Mouse (Mus musculus) forebrain, embryonic 13.5 days (tissue): ENCODE data around the gene BC035044. TPM values are rescaled to one million over a fixed set of nuclear protein-coding genes. Genes with fewer than 3 reads are reported as not detected.

Experiments used
- ATAC-seq: fragments of 200-750 bp; cut with Nextera tagmentation; 2 replicates; pipeline ENCODE4 v1.8.0; 2017
- H3K27ac ChIP-seq: fragments of 300-500 bp; sonication (generic); 2 replicates; pipeline ENCODE4 v1.5.1; 2015; ENCODE audit warnings: inconsistent platforms, mild to moderate bottlenecking, moderate library complexity
- H3K27me3 ChIP-seq: fragments of 300-500 bp; sonication (generic); 2 replicates; pipeline ENCODE4 v1.6.1; 2015; ENCODE audit warnings: mild to moderate bottlenecking, inconsistent platforms
- H3K36me3 ChIP-seq: fragments of 300-500 bp; sonication (generic); 2 replicates; pipeline ENCODE4 v1.6.1; 2015; ENCODE audit warnings: mild to moderate bottlenecking, inconsistent platforms; ENCODE audit not compliant: poor library complexity, severe bottlenecking
- H3K4me1 ChIP-seq: fragments of 300-500 bp; sonication (generic); 2 replicates; pipeline ENCODE4 v1.6.1; 2015; ENCODE audit warnings: inconsistent platforms
- H3K4me2 ChIP-seq: fragments of 300-500 bp; sonication (generic); 2 replicates; pipeline ENCODE4 v1.6.1; 2015; ENCODE audit warnings: inconsistent platforms, mild to moderate bottlenecking, moderate library complexity
- H3K4me3 ChIP-seq: fragments of 300-500 bp; sonication (generic); 2 replicates; pipeline ENCODE4 v1.5.1; 2015; ENCODE audit warnings: mild to moderate bottlenecking, inconsistent platforms
- H3K9ac ChIP-seq: fragments of 300-500 bp; sonication (generic); 2 replicates; pipeline ENCODE4 v1.6.1; 2015; ENCODE audit warnings: mild to moderate bottlenecking, inconsistent platforms
- H3K9me3 ChIP-seq: fragments of 300-500 bp; sonication (generic); replicated peaks from 2 replicates; pipeline ENCODE4 v1.6.1; 2016; ENCODE audit warnings: inconsistent platforms
- whole genome bisulfite sequencing: fragments of 180-500 bp; shearing (Covaris S2); methylation state at CpG from one replicate; pipeline ENCODE4 v1.1.7; 2015; 5-methylcytosine and 5-hydroxymethylcytosine counted together
- polyA plus RNA-seq: library from polyadenylated mRNA; unstranded; fragments of >200 nt; fragmentation: Nextera tagmentation; extraction: Ambion mirVana; gene quantifications from 2 replicates; pipeline ENCODE4 v1.2.1, GENCODE M21; 2015

Gene BC035044
- polyA plus RNA-seq, 1 experiment from 2014 or later: 0.17 TPM

- no peaks in the 10 kb centered on the region for H3K9me3 ChIP-seq
- peak; percentile 59 for ATAC-seq
- H3K4me1 ChIP-seq: peaks cover 23% of the 10 kb centered on the region
- H3K27ac ChIP-seq: peak overlapping the region; percentile 92
- H3K4me2 ChIP-seq: peak overlapping the region; percentile 65
- H3K27me3 ChIP-seq: no peaks in the 10 kb centered on the region
- H3K4me3 ChIP-seq: peak overlapping the region; percentile 79
- no peaks in the 10 kb centered on the region for H3K36me3 ChIP-seq
- under 1% methylated on average over 49 of the region's 49 CpGs for WGBS
- H3K9ac ChIP-seq: peak overlapping the region; percentile 81
Measured at GRCm38 (mm10) chr6:128838342-128839265, 52.3 kb downstream of the BC035044 start.

GRCm38 (mm10) chr6:128837454-128838341 lies 53.2 kb downstream of the BC035044 start:
- 1% methylated on average over 14 of the region's 14 CpGs for WGBS
- peak; percentile 43 for ATAC-seq

DNA sequence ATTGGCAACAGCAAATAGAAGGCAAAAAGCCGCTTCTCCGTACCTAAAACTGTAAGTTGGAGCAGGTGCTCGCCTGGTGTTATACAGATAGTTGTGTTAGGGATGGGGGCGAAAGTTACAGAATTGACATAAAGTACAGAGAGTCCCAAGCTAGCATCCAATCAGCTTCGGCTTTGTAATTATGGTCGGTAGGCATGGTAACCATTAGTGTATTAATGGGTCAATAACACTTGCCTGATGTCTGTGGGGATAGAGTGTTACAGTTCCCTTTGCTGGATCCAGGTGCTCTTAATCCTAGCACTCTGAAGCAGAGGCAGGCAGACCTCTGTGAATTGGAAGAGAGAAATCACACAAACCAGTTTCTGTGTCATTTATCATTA lies 54.0 kb downstream of the BC035044 start:
- Histone ChIP-seq H3K9me3 (no peaks in the 10 kb centered on the region), H3K27ac (peak overlapping the region; percentile 81), H3K4me3 (peak overlapping the region; percentile 79), H3K4me2 (peak overlapping the region; percentile 65), H3K4me1 (peaks cover 18% of the 10 kb centered on the region), H3K36me3 (no peaks in the 10 kb centered on the region), H3K9ac (peak overlapping the region; percentile 62), H3K27me3 (no peaks in the 10 kb centered on the region)
- ATAC-seq: no peak
- WGBS: 85% methylated on average over 6 of the region's 6 CpGs

More at GRCm38 (mm10) chr6:128837454-128838341, 53.2 kb downstream of the BC035044 start:
- Histone ChIP-seq H3K27ac (peak overlapping the region; percentile 81), H3K27me3 (no peaks in the 10 kb centered on the region), H3K4me2 (peak overlapping the region; percentile 65), H3K9me3 (no peaks in the 10 kb centered on the region), H3K4me3 (peak overlapping the region; percentile 79), H3K36me3 (no peaks in the 10 kb centered on the region), H3K9ac (peak overlapping the region; percentile 62), H3K4me1 (peaks cover 23% of the 10 kb centered on the region)

DNA sequence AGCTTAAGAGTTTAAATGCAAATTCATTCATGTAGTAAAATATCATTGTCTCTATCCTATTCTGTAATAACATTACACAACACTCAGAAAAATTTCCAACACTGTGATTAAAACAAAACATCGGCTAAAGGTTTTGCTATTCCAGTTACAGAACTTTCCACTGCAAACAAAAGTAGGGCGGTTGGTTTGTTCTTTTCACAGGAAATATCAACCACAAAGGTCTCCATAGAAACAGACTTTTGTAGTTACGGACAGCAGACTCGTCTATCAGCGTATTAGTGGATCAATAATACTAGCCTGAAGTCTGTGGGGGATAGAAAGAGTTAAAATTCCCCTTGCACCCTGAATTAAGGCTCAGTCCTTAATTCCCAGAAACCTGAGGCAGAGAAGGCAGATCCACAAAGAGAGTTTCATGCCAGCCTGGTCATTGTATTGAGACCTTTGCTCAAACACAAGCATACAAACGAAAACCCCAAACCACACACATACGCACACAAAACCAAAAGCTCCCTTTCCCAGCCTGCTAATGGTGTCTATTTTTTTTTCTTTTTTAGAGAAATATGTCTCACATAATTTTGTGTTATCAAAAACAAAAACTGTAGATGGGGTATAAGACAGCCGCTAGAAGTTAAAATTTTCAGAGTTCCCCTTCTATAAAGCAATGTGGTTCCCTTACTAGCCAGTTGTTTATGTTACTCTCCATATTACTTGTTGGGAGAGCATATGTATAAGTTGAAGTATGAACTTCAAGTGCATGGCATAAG lies 54.6 kb downstream of the BC035044 start:
- H3K36me3 ChIP-seq: no peaks in the 10 kb centered on the region
- ATAC-seq: no peak
- H3K9me3 ChIP-seq: no peaks in the 10 kb centered on the region
- 71% methylated on average over 8 of the region's 8 CpGs for WGBS
- peaks cover 14% of the 10 kb centered on the region for H3K4me1 ChIP-seq
- H3K4me3 ChIP-seq: peak overlapping the region; percentile 79; the same call in 1 of the 2 replicates
- peak overlapping the region; percentile 65; the same call in 1 of the 2 replicates for H3K4me2 ChIP-seq
- H3K27me3 ChIP-seq: no peaks in the 10 kb centered on the region
- no peak overlapping the region for H3K9ac ChIP-seq
- H3K27ac ChIP-seq: no peak overlapping the region

DNA sequence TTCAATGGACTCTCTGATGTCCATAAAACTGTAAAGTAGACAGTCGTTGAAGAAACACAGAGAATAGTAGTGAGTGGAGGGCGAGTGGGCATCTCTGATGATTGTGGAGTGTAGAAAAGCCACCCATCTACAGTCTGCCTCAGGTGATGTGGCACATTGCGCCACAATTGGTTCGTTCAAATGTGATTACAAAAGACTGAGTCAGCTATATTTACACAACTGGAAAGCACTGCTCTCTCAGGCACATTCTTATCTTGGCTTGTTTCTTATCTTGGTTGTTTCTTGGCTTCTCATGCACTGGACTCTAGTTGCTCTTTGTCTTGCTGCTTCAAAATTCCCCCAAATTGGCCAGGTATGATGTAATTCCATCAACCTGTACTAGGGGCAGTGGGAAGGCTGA lies 55.4 kb downstream of the BC035044 start:
- H3K36me3 ChIP-seq: no peaks in the 10 kb centered on the region
- no peak overlapping the region for H3K27ac ChIP-seq
- WGBS: 93% methylated on average over 4 of the region's 4 CpGs
- H3K4me3 ChIP-seq: no peak overlapping the region
- ATAC-seq: no peak
- H3K9ac ChIP-seq: no peak overlapping the region
- H3K9me3 ChIP-seq: no peaks in the 10 kb centered on the region
- H3K4me2 ChIP-seq: no peak overlapping the region
- no peaks in the 10 kb centered on the region for H3K27me3 ChIP-seq
- H3K4me1 ChIP-seq: peaks cover 14% of the 10 kb centered on the region

DNA sequence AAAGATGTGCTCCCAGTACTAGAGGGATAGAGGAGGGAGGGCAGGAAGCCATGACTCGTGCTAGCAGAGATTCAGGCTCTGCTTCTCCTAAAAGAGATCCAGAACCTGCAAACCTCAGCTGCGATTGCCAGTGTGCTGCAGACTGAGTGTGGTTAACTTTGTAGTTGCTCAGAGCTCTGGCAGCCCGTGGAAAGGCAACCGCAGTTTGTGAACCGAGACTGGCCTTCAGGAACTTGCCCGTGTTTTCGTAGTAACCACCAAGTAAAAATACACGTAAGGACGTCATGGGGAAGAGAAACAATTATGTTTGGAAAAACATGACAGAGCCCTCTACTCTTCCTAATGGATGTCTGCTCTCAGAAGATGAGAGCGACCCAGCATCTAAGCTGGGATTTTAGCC lies 57.9 kb downstream of the BC035044 start:
- H3K4me1 ChIP-seq: peaks cover 7% of the 10 kb centered on the region; the same call in 1 of the 2 replicates
- no peak overlapping the region for H3K9ac ChIP-seq
- no peaks in the 10 kb centered on the region for H3K27me3 ChIP-seq
- H3K4me2 ChIP-seq: no peak overlapping the region
- WGBS: 90% methylated on average over 10 of the region's 10 CpGs
- H3K36me3 ChIP-seq: no peaks in the 10 kb centered on the region
- H3K4me3 ChIP-seq: no peak overlapping the region
- ATAC-seq: no peak
- no peak overlapping the region for H3K27ac ChIP-seq
- no peaks in the 10 kb centered on the region for H3K9me3 ChIP-seq

DNA sequence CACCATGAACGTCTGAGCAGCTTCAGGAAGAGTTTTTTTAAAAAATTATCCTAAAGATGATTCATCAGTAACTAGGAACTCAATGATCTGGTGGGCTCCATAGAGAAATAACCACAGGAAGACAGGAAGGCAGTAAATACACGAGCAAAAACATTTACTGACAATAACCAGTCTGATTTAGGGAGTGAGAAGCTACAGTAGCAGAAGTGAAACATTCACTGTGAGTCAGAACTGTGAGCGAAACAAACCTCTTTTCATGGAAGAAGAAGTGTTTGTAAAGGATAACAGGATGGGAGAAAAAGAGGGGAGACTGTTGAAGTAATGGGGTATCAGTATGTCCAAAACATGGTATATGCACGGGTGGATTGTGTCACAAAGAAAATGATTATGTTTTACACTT lies 61.1 kb downstream of the BC035044 start:
- 72% methylated on average over 4 of the region's 4 CpGs for WGBS

GRCm38 (mm10) chr6:128826781-128827180 lies 64.1 kb downstream of the BC035044 start:
- Histone ChIP-seq H3K4me1 (no peaks in the 10 kb centered on the region), H3K36me3 (no peaks in the 10 kb centered on the region), H3K4me2 (no peak overlapping the region), H3K9ac (no peak overlapping the region), H3K9me3 (no peaks in the 10 kb centered on the region), H3K27ac (no peak overlapping the region), H3K4me3 (no peak overlapping the region), H3K27me3 (no peaks in the 10 kb centered on the region)
- ATAC-seq: no peak
- 82% methylated on average over 3 of the region's 3 CpGs for WGBS

More for the DNA sequence above, 61.1 kb downstream of the BC035044 start:
- Histone ChIP-seq H3K36me3 (no peaks in the 10 kb centered on the region), H3K4me2 (no peak overlapping the region), H3K27me3 (no peaks in the 10 kb centered on the region), H3K27ac (no peak overlapping the region), H3K9ac (no peak overlapping the region), H3K4me3 (no peak overlapping the region), H3K4me1 (no peaks in the 10 kb centered on the region), H3K9me3 (no peaks in the 10 kb centered on the region)
- no peak for ATAC-seq

DNA sequence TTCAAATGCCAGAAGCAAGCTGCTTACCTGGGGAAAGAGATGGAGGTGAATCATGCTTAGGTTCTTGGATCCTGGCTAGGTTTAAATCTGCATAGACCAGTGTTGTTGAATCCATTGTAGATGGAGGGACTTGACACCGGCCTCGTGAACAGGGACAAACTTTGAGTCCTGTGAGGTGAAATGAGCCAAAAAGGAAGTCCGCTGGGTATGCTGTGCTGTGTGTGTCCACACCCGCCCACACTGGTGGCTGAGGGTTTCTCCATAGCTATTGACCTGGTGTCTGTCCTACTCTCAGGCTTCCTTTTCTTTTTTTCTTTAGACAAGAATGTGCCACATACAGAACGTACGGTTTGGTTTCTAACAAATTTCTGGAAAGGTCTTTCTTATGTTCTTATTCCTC lies 64.8 kb downstream of the BC035044 start, which contains the start of the genes Gm44511 and Klrb1b:
Gene Gm44511, minus strand, starts transcription at position 184 of the 400 bp plus-strand sequence.
Gene Klrb1b, minus strand, starts transcription at position 200 of the 400 bp plus-strand sequence.
- H3K4me3 ChIP-seq: no peak within 1 kb of the TSS
- H3K27ac ChIP-seq: no peak within 1 kb of the TSS
- no peaks in the 10 kb centered on the region for H3K4me1 ChIP-seq
- no peak within 1 kb of the TSS for H3K9ac ChIP-seq
- 90% methylated on average over 6 of the region's 6 CpGs for WGBS
- H3K27me3 ChIP-seq: no peaks in the 10 kb centered on the region
- H3K9me3 ChIP-seq: no peaks in the 10 kb centered on the region
- H3K36me3 ChIP-seq: no peaks in the 10 kb centered on the region
- no peak for ATAC-seq
- H3K4me2 ChIP-seq: no peak within 1 kb of the TSS

DNA sequence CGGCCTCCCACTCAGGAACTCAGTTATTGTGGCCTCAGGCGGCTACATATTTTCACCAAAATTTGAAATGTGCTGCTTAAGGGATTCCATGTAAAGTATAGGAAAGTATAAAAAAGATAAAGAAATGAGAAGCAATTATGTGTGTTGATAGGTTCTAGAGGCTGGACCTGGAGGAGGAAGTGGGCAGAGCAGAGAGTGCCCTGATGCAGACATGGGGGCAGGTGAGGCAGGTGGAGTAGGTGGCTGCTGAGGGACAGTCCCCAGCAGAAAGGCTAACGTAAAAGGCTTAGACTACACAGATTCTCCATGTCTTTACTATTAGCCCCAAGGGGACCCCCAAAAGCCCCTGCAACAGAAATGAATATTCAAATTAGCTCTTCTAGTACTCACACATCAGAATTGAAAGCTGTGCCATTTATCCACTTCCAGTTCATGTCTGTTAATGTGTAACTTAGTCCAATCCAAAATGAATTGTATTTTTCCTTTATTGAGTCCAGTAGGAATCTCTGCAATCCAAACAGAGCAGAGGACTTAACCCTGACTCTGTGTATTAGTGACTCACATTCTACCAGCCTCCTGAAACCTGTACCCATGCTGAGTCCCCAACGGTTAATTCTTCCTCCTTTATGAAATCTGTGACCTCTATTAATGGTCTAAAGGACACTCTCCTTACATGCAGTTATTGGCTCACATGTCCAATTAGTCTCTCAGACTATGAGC lies 72.7 kb downstream of the BC035044 start:
- 77% methylated on average over 4 of the region's 4 CpGs for WGBS
- H3K27ac ChIP-seq: no peak overlapping the region
- ATAC-seq: no peak

GRCm38 (mm10) chr6:128808532-128808931 lies 82.4 kb downstream of the BC035044 start:
- WGBS: 90% methylated on average over 5 of the region's 5 CpGs
- Histone ChIP-seq H3K27me3 (no peaks in the 10 kb centered on the region), H3K9me3 (no peaks in the 10 kb centered on the region), H3K36me3 (no peaks in the 10 kb centered on the region), H3K4me2 (no peak overlapping the region), H3K4me3 (no peak overlapping the region), H3K9ac (no peak overlapping the region), H3K27ac (no peak overlapping the region), H3K4me1 (no peaks in the 10 kb centered on the region)
- no peak for ATAC-seq

More for the DNA sequence above, 72.7 kb downstream of the BC035044 start:
- H3K4me3 ChIP-seq: no peak overlapping the region
- H3K36me3 ChIP-seq: no peaks in the 10 kb centered on the region
- H3K27me3 ChIP-seq: no peaks in the 10 kb centered on the region
- H3K4me2 ChIP-seq: no peak overlapping the region
- no peak overlapping the region for H3K9ac ChIP-seq
- no peaks in the 10 kb centered on the region for H3K9me3 ChIP-seq
- no peaks in the 10 kb centered on the region for H3K4me1 ChIP-seq
